Mouse (Mus musculus): ENCODE data around the gene Fam20c. TPM values are rescaled to one million over a fixed set of nuclear protein-coding genes. Genes with fewer than 3 reads are reported as not detected.

Fam20c gene
- total RNA-seq (2021) = 10 to 100 TPM; 14.2 to 19.2 TPM
- long read RNA-seq, experiment 1, transcript Fam20c-201 (10 exons, 3,582 nt) = major isoform, 22 of 25 reads
- long read RNA-seq, experiment 1, partial matches to known transcripts = 1 of 25 reads
- long read RNA-seq, experiment 1, other reads (novel, unspliced or antisense) = 2 of 25 reads
- long read RNA-seq, experiment 2, transcript Fam20c-201 (10 exons, 3,582 nt) = major isoform, 34 of 39 reads
- long read RNA-seq, experiment 2, partial matches to known transcripts = 2 of 39 reads
- long read RNA-seq, experiment 2, other reads (novel, unspliced or antisense) = 3 of 39 reads

GRCm38 (mm10) chr5:138754303-138755120, at the start of gene Fam20c:
Fam20c (plus strand) TSS chr5:138754514.
- peak; percentile 89 for DNase-seq

- no peak for DNase-seq
These were observed 46.9 kb upstream of the Fam20c start for GRCm38 (mm10) chr5:138707367-138707766.

GRCm38 (mm10) chr5:138708591-138708990, 45.7 kb upstream of the Fam20c start:
- no peak for DNase-seq

- no peak for DNase-seq
These were observed 38.7 kb upstream of the Fam20c start for GRCm38 (mm10) chr5:138715561-138716095.

- DNase-seq = no peak
These were observed 33.8 kb upstream of the Fam20c start for GRCm38 (mm10) chr5:138720329-138721190.

GRCm38 (mm10) chr5:138724417-138724816, 29.9 kb upstream of the Fam20c start:
- no peak for DNase-seq

GRCm38 (mm10) chr5:138725151-138725550, 29.2 kb upstream of the Fam20c start:
- no peak for DNase-seq

- no peak for DNase-seq
These were observed 23.5 kb upstream of the Fam20c start for GRCm38 (mm10) chr5:138730863-138731262.

- DNase-seq = no peak
These were observed 20.9 kb upstream of the Fam20c start for GRCm38 (mm10) chr5:138733317-138733899.

GRCm38 (mm10) chr5:138734018-138734417, 20.3 kb upstream of the Fam20c start:
- no peak for DNase-seq

GRCm38 (mm10) chr5:138735201-138735757, 19.0 kb upstream of the Fam20c start:
- DNase-seq = no peak

- DNase-seq = no peak
These were observed 14.2 kb upstream of the Fam20c start for GRCm38 (mm10) chr5:138740150-138740549.

- DNase-seq = no peak
These were observed 12.8 kb upstream of the Fam20c start for GRCm38 (mm10) chr5:138741516-138741915.

- no peak for DNase-seq
These were observed 12.0 kb upstream of the Fam20c start for GRCm38 (mm10) chr5:138742281-138742680.

GRCm38 (mm10) chr5:138743631-138744030, 10.7 kb upstream of the Fam20c start:
- DNase-seq = no peak

- DNase-seq = no peak
These were observed 8.8 kb upstream of the Fam20c start for GRCm38 (mm10) chr5:138745378-138746099.

GRCm38 (mm10) chr5:138753269-138753668, 1.0 kb upstream of the Fam20c start:
- no peak for DNase-seq

- no peak for DNase-seq
These were observed 390 bp upstream of the Fam20c start for GRCm38 (mm10) chr5:138753946-138754302.

- no peak for DNase-seq
These were observed 773 bp downstream of the Fam20c start for GRCm38 (mm10) chr5:138755121-138755452.

- peak; percentile 53 for DNase-seq
These were observed 1.4 kb downstream of the Fam20c start for GRCm38 (mm10) chr5:138755453-138756301.
